Mouse (Mus musculus) heart, embryonic 16.5 days (tissue): Measurements from ENCODE around the gene Lrrc9. TPM values are rescaled to one million over a fixed set of nuclear protein-coding genes. Genes with fewer than 3 reads are reported as not detected.
A peak's percentile ranks its signal among the peaks of the same experiment; 100 is the strongest.

Experiments used
- ATAC-seq: fragments of 200-750 bp; cut with Nextera tagmentation; replicated peaks from 2 replicates; pipeline ENCODE4 v1.8.0; 2017; ENCODE audit warnings: moderate number of reproducible peaks; ENCODE audit not compliant: insufficient read depth, low FRiP score; ENCODE audit errors: extremely low read depth
- H3K27ac ChIP-seq: fragments of 300-500 bp; sonication (generic); 2 replicates; pipeline ENCODE4 v1.5.1; 2014; ENCODE audit warnings: mild to moderate bottlenecking, low read length, control low read depth, moderate library complexity
- H3K27me3 ChIP-seq: fragments of 300-500 bp; sonication (generic); 2 replicates; pipeline ENCODE4 v1.6.1; 2014; ENCODE audit warnings: low read length, mixed read lengths; ENCODE audit not compliant: control insufficient read depth, insufficient read depth
- H3K36me3 ChIP-seq: fragments of 300-500 bp; sonication (generic); 2 replicates; pipeline ENCODE4 v1.6.1; 2014; ENCODE audit not compliant: control insufficient read depth, insufficient read depth
- H3K4me1 ChIP-seq: fragments of 300-500 bp; sonication (generic); 2 replicates; pipeline ENCODE4 v1.6.1; 2014; ENCODE audit warnings: low read length, mixed read lengths; ENCODE audit not compliant: control insufficient read depth, insufficient read depth
- H3K4me2 ChIP-seq: fragments of 300-500 bp; sonication (generic); 2 replicates; pipeline ENCODE4 v1.6.1; 2014; ENCODE audit warnings: low read depth, mild to moderate bottlenecking, control low read depth, low read length
- H3K4me3 ChIP-seq: fragments of 300-500 bp; sonication (generic); 2 replicates; pipeline ENCODE4 v1.5.1; 2014; ENCODE audit warnings: mild to moderate bottlenecking, control low read depth, low read length
- H3K9ac ChIP-seq: fragments of 300-500 bp; sonication (generic); 2 replicates; pipeline ENCODE4 v1.6.1; 2014; ENCODE audit warnings: low read length, control low read depth
- H3K9me3 ChIP-seq: fragments of 300-500 bp; sonication (generic); replicated peaks from 2 replicates; pipeline ENCODE4 v1.6.1; 2016; ENCODE audit warnings: low read length; ENCODE audit not compliant: control insufficient read depth
- WGBS: fragments of 180-500 bp; shearing (Covaris S2); extraction: QIAGEN DNeasy Blood & Tissue Kit; methylation state at CpG from one replicate; pipeline ENCODE4 v1.1.7; 2014; 5-methylcytosine and 5-hydroxymethylcytosine counted together
- microRNA-seq: library from miRNA; unstranded; fragments of <30 nt; microRNA quantifications from one replicate; pipeline ENCODE4, GENCODE M21; 2017
- polyA plus RNA-seq: library from polyadenylated mRNA; unstranded; fragments of >200 nt; fragmentation: Nextera tagmentation; extraction: Ambion mirVana; gene quantifications from 2 replicates; pipeline ENCODE4 v1.2.1, GENCODE M21; 2015

Lrrc9 gene
- polyA plus RNA-seq, 1 experiment from 2014 or later = 0.53 TPM

DNA sequence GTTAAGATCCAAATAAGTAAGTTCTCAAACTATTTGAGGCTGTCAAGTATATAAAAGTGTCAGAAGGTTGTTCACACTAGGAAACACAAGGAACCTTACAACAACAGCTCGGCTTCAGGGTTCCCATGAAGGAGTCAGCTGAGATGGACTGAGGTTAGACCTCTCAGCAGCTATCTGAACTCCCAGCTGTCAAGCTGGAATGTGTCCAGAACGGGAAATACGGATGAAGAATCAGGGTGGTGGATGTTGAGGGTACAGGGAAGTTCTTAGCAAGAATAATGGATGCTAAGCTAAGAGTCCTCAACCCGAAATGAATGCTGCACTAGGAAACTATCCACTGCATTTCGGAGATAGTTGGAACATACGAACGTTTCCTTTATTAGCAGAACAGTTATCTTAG, 90.6 kb downstream of the Lrrc9 start:
- 57% methylated on average over 7 of the region's 7 CpGs for WGBS

DNA sequence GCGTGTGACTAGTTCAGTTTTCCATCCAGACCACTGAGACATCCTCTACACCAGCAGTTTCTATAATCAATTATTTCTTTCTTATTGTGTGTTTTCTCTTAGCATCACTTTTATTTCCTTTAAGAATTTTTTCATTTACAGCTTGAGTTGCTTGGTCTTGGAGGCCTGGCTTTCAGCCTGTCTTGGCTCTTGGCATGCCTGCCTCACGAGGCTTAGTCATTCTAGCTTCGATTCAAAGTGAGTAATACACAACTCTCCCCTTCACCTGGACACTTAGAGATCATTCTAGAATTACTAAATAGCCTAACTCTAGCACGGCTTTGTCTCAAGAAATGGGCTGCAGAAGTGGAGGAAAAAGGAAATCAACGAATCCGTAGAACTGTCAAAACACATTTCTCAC, 92.3 kb downstream of the Lrrc9 start:
- 79% methylated on average over 6 of the region's 6 CpGs for WGBS
- Histone ChIP-seq H3K27ac (no peak overlapping the region), H3K9me3 (0 out of 2 replicates have a peak, but pooled peaks cover 2% of the 10 kb centered on the region), H3K27me3 (no peaks in the 10 kb centered on the region), H3K4me3 (no peak overlapping the region), H3K4me1 (peaks cover 5% of the 10 kb centered on the region), H3K36me3 (no peaks in the 10 kb centered on the region), H3K4me2 (no peak overlapping the region), H3K9ac (no peak overlapping the region)
- no peak for ATAC-seq

More for the DNA sequence above, 90.6 kb downstream of the Lrrc9 start:
- no peaks in the 10 kb centered on the region for H3K27me3 ChIP-seq
- no peak for ATAC-seq
- no peak overlapping the region for H3K4me3 ChIP-seq
- peaks cover 3% of the 10 kb centered on the region for H3K4me1 ChIP-seq
- H3K9ac ChIP-seq = no peak overlapping the region
- H3K36me3 ChIP-seq = no peaks in the 10 kb centered on the region
- H3K4me2 ChIP-seq = no peak overlapping the region
- H3K9me3 ChIP-seq = 0 out of 2 replicates have a peak, but pooled peaks cover 2% of the 10 kb centered on the region
- H3K27ac ChIP-seq = no peak overlapping the region

DNA sequence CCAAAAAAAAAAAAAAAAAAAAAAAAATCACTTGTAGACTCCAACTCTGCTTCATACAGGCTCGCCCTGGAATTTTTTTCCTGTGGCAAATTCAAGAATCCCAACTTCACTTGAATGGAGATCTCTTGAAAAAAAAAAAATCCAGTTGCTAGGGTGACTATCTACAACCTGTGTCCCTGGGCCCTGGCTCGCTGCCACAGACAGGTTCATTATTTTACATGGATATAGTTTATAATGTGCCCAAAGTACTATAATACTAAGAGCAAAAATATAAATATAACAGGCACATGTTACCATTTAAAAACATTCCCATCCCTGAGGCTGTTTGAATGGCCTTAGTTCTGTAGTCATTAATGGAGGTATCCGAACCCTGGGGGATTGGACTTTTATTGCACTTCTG, 93.9 kb downstream of the Lrrc9 start:
- WGBS = 43% methylated on average over 3 of the region's 3 CpGs
- Histone ChIP-seq H3K27ac (peak overlapping the region; percentile 62), H3K27me3 (no peaks in the 10 kb centered on the region), H3K9me3 (no peaks in the 10 kb centered on the region), H3K4me3 (peak overlapping the region; percentile 85), H3K9ac (peak overlapping the region; percentile 64), H3K4me2 (peak overlapping the region; percentile 79), H3K4me1 (peaks cover 5% of the 10 kb centered on the region), H3K36me3 (no peaks in the 10 kb centered on the region)
- ATAC-seq = no peak

GRCm38 (mm10) chr12:72536021-72536597, 94.4 kb downstream of the Lrrc9 start, which contains the start of gene Pcnx4:
TSS of gene Pcnx4 (plus strand) at chr12:72536383.
- H3K4me3 ChIP-seq = peak within 1 kb of the TSS; percentile 85
- H3K4me1 ChIP-seq = peaks cover 5% of the 10 kb centered on the region
- no peaks in the 10 kb centered on the region for H3K27me3 ChIP-seq
- H3K27ac ChIP-seq = peak within 1 kb of the TSS; percentile 74
- ATAC-seq = peak; percentile 100
- peak within 1 kb of the TSS; percentile 84 for H3K9ac ChIP-seq
- H3K4me2 ChIP-seq = peak within 1 kb of the TSS; percentile 79
- no peaks in the 10 kb centered on the region for H3K36me3 ChIP-seq
- under 1% methylated on average over 45 of the region's 45 CpGs for WGBS
- H3K9me3 ChIP-seq = no peaks in the 10 kb centered on the region

GRCm38 (mm10) chr12:72538571-72538970, 96.9 kb downstream of the Lrrc9 start:
- no peaks in the 10 kb centered on the region for H3K27me3 ChIP-seq
- peaks cover 5% of the 10 kb centered on the region; the same call in 1 of the 2 replicates for H3K36me3 ChIP-seq
- H3K4me3 ChIP-seq = no peak overlapping the region
- H3K4me2 ChIP-seq = no peak overlapping the region
- no peak overlapping the region for H3K9ac ChIP-seq
- no peak overlapping the region for H3K27ac ChIP-seq
- WGBS = 75% methylated on average over 10 of the region's 10 CpGs
- no peak for ATAC-seq
- H3K9me3 ChIP-seq = no peaks in the 10 kb centered on the region
- H3K4me1 ChIP-seq = peaks cover 5% of the 10 kb centered on the region

DNA sequence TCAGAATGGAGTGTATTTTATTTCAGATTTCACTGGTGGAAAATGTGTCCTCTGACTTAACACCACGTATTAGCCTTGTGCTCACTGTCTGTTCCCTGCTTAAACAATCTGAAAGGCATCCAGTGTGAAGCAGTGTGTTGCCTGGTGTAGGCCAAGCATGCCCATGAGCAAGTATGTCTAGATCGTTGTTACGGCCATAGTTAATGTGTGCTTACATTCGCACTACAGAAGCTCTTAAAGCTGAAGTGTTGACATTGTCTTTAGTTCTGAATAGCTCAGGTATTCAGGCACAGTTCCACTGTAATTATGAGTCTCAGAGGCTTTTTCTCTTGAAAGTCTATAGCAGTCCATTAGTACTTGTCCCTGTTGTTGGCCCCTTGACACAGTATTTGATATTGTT, 112.7 kb downstream of the Lrrc9 start:
- WGBS = 71% methylated on average over 4 of the region's 4 CpGs
- no peaks in the 10 kb centered on the region for H3K4me1 ChIP-seq
- no peak overlapping the region for H3K4me3 ChIP-seq
- no peaks in the 10 kb centered on the region for H3K36me3 ChIP-seq
- H3K9ac ChIP-seq = no peak overlapping the region
- no peaks in the 10 kb centered on the region for H3K27me3 ChIP-seq
- no peak overlapping the region for H3K27ac ChIP-seq
- ATAC-seq = no peak
- no peak overlapping the region for H3K4me2 ChIP-seq
- no peaks in the 10 kb centered on the region for H3K9me3 ChIP-seq

DNA sequence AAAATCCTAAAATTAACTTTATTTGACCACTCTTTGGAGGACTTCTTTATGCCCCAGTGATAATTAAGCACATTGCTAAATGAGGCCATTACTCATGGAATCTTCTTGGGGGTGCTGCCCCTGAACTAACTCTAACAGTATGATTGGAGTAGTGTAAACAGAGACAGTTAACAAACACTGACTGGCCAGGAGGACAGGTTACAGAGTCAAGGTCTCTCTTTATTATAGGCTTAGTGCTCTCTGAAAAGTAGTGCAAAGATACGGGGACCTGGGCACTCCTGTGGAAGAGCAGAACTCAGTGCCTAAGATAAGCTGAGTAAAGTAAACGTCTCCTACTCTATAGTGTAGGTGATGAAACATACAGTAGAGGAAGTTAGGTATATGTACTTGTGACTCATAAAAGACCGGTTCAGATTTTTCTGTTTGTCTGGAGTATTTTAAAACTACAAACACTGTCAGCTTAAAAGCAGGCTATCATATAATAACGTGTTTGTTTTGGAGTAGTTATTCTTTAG, 122.7 kb downstream of the Lrrc9 start:
- ATAC-seq = no peak
- Histone ChIP-seq H3K9me3 (no peaks in the 10 kb centered on the region), H3K4me2 (no peak overlapping the region), H3K27ac (no peak overlapping the region), H3K9ac (no peak overlapping the region), H3K27me3 (no peaks in the 10 kb centered on the region), H3K4me1 (no peaks in the 10 kb centered on the region), H3K36me3 (no peaks in the 10 kb centered on the region), H3K4me3 (no peak overlapping the region)
- 67% methylated on average over 4 of the region's 4 CpGs for WGBS

Small RNAs within 50 kb of the gene (microRNA-seq; reads per million reads assigned to microRNA genes)
- not detected for gene Gm44392

Other genes starting within 250 kb of the Lrrc9 start
- 10.0 and 10.1 TPM in 2 replicates for gene Rtn1, start 32.8 kb upstream of the Lrrc9 start, polyA plus RNA-seq
- gene Pcnx4, start 94.5 kb downstream of the Lrrc9 start, polyA plus RNA-seq = 6.4 and 6.8 TPM in 2 replicates
- not detected in 2 replicates for gene Gm4756, start 207.8 kb downstream of the Lrrc9 start, polyA plus RNA-seq
- gene Dhrs7, start 223.0 kb downstream of the Lrrc9 start, polyA plus RNA-seq = 89.5 and 101 TPM in 2 replicates